Mouse (Mus musculus): ENCODE measurements around the gene Morn1.
A peak's percentile ranks its signal among the peaks of the same experiment; 100 is the strongest.

The Morn1 gene

DNA sequence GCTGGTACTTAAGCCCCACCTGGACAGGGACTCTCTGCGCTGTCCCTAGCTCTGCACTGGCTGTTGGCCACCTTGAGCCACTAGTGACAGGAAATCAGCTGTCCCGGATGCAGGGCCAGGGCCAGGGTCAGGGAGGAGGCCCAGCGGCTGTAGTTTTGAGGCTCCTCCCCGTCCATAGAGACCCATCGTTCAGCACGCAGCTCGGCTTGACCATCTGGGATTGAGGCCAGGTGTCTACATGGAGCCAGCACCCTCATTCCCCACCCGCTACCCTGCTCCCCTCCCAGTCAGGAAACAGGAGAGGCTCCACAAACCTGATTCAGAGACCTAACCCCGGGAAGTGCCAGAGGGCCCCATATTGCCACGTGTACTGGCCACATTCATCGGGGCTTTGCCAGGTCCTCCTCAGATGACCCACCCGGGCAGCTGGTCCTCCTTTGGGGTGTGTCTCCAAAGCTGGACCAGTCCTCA lies 54.5 kb downstream of the Morn1 start:
- DNase-seq = no peak

- no peak for DNase-seq
These were observed 56.5 kb downstream of the Morn1 start for GRCm38 (mm10) chr4:155142836-155143235.

DNA sequence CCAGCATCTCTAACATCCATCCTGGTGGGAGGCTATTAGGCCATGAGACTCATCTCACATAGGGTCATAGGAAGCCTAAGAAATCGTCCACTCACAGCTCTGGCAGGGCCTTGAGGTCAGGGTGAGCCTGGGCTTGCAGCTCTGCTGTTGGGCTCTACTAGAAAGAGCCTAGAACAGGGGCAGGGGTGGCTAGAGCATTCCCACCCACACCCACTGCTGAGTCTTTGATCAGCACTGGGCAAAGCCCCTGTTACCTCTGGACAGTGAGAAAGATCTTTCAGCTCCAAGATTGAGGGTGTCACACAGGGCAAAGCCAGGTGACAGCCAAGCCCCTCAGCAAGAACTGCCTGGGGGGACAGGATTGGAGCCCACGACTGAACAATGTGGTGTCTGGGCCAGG lies 57.0 kb downstream of the Morn1 start:
- DNase-seq = no peak

GRCm38 (mm10) chr4:155143871-155144502 lies 57.6 kb downstream of the Morn1 start:
- DNase-seq = no peak

DNA sequence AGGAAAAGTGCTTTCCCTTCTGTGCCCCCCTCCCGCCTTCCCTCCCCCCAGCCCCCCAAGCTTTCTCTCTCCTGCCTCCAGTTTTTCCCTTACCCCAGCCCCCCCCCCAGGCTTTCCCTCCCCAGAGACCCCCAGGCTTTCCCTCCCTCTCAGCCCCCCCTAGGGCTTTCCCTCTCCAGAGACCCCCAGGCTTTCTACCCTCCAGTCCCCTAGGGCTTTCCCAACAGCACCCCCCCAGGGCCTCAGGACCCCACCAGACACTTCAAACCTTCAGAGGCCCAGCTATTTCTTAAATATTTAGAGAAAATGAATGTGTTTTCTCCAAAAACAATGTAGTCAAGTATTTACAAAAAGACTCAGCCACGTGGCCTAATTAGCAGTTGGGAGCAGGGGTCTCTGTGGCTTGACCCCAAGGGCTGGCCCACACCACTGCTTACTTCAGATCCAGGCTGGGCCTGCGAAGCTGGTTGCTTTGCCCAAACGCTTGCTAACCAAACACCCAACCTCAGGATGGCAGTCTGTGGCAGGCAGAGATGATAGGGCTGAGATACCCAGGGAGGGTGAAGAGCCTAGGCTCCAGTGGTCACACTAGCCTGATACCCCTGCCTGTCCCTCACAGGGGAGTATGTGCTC lies 58.3 kb downstream of the Morn1 start:
- DNase-seq = no peak

DNA sequence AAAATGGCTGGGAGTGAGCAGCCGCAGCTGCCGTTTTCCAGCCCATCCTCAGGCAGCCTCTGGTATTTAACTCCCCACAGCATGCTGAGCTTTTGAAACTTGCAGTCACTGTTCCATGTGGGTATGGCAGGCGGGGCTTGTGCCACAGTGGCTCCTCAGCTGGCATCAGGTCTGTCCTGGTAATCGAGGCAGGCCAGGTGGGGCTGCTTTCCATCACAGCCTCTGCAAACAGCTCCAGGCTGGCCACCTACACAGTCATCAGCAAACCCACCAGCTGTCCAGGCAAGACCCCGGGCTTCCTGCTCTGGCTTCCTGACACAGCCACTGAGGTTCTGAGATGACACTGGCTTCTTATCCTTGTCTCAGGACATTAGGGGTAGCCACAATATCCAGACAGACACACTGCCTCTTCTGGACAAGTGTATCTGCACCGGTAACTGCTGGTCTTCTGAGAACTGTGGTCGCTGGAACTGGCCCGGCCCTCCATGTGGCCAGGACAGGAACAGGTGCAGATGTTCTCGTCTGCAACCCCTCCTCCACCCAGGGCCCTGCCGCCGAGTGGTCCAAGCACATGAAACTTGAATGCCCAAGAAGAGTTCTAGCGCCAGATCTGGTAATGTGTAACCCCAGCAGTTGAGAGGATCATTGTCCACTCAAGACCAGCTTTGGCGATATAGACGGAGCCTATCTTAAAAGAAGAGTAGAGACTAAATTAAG lies 59.9 kb downstream of the Morn1 start:
- no peak for DNase-seq

GRCm38 (mm10) chr4:155148453-155148852 lies 62.1 kb downstream of the Morn1 start:
- DNase-seq = no peak

- no peak for DNase-seq
These were observed 62.7 kb downstream of the Morn1 start for GRCm38 (mm10) chr4:155148910-155149698.

- no peak for DNase-seq
These were observed 63.5 kb downstream of the Morn1 start for GRCm38 (mm10) chr4:155149941-155150275.

DNA sequence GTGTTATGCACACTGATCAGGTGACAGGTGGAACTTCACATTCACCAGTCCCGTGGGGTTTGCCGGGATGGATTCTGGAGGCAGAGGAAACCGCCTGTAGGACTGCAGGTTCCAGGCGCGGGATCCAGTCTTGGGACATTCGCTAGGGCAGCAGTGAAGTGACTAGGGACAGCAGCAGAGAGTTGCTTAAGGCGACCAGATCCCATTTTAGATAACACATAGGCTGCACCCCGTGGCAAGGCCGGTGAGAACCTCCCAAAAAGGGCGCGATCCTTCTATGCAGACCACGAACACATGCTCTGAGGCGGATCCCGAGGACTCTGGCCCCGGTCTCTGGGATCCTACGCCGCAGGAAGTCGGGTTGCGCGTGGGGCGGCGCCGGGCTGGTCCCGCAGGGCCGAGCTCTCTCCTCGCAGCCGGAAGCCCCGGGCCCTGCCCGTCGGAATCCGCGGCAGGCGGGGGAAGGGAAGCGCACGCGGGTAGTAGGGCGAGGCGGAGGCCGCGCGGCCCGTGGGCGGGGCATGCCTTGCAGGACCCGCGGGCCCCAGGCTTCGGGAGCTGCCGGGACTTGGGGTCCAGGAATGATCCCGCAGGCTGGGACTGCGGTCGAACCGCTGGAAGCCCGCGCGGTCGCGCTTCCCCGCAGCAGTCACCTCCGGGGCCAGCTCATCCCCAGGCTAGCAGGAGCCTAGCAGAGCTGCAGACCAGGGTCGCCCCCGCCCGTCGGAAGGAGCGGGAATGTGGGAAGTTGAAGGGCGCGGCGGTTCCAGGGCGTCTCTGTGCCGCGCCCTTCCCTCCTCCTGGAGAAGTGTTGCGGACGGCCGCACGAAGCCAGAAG lies 64.1 kb downstream of the Morn1 start:
- DNase-seq = peak; percentile 90

DNA sequence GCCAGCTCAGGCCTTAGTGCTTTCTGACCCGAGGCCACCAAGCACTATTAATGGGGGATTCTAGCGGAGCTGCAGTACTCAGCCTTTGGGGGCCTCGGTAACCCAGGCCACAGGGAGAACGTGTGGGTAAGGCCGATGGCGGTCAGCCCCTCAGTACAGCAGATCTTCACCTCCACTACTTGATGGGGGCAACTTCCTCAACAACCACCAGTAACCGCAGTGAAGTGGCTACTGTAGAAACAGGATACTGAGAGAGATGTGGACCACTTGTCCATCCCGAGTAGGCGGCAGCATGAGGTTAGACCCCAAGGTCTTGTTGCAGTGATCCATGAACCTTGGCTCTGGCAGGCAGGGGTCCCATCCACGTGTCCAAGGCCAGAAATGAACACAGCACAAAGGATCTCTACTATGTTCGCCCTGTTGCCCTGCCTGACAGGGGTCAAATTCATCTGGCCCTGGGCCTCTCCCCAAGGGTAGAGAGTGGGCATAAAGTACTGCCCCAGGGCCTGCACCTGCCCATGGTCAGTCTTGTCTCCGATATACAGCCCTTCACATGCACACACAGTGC lies 64.9 kb downstream of the Morn1 start:
- DNase-seq = no peak

DNA sequence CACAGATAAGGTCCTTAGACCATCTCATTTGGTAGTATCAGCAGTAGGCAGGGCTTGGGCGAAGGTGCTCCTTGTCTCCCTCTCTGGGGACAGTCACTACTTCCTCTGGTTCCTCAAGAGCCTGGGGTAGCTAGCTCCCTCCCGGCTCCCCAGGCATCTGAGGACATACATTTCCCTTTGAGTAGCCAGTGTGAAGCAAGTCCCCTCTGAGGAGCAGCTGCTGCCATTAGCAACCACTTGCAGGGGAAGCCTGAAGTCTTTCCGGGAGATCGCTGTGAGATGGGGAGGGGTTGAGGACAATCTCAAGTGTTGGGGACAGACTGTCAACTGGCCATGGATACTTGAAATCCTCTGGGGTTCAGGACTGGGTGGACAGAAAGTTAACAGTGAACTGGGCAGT lies 65.5 kb downstream of the Morn1 start:
- DNase-seq = no peak

GRCm38 (mm10) chr4:155152476-155152875 lies 66.1 kb downstream of the Morn1 start:
- no peak for DNase-seq

GRCm38 (mm10) chr4:155153389-155154072 lies 67.2 kb downstream of the Morn1 start:
- DNase-seq = no peak

GRCm38 (mm10) chr4:155154986-155155385 lies 68.6 kb downstream of the Morn1 start:
- DNase-seq = no peak

DNA sequence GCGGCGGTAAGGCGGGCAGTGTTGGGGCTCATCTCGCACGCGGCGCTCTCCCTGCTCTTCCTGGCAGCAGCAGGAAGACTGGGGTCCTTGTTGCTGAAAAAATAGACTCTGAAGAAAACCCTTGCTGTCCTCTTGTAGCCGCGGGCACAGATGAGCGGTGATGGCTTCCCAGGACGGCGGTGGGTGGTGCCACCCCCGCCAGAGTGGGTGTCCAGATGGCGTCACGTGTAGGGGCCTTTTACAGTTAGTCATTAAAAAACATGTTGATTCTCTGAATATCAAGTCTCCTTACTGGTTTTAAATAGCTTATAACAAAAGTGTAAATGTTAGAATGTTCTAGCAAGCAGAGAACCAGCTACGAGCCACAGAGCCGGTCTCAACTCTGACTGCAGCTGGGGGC lies 70.4 kb downstream of the Morn1 start:
- no peak for DNase-seq

DNA sequence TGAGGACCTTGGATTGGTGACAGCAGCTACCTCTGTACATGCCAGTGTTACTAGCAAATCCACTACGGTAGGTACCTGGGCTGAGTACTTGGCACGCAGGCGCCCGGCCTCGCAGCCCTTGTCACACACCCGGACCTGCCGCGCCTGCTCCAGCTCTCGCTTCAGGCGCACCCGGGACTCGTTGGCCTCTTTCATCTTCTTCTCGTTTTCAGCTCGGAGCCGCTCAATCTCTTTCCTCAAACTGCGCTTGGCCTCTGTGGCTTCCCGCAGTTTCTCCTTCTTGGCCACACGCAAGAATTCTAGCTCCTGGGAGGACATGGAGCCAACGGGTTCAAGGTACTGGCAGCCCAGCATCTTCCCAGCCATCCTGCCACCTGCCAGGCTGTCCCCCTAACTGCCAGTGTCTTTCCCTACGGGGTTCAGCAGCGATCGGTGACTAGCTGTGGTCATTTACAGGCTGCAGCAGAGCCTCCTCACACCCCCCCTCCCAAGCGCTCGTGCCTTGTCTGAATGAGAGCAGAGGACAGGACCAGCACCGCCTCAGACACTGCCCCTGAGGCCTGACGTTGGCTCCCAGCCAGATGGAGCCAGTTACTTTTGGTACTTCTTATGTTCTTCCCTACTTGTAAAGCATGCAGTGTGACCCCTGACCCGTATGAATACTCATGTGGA lies 71.6 kb downstream of the Morn1 start:
- DNase-seq = no peak

GRCm38 (mm10) chr4:155158543-155158917 lies 72.2 kb downstream of the Morn1 start:
- DNase-seq = no peak

GRCm38 (mm10) chr4:155162433-155163319 lies 76.3 kb downstream of the Morn1 start:
- peak; percentile 71 for DNase-seq

DNA sequence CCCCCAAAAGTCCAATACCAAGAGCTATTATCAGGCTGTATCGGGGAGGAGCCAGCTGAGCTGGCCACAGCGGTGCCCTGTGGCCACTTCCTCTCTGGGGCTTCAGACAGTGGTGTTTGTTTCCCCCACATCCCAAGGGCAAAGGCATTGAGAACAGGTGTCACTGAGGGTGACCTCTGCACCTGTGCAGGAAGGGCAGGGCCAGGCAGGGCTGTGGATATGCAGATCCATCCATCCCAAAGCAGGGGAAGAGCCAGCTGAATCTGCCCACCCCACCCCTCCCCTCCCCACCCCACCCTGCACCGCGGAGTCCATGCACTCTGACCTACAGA lies 76.9 kb downstream of the Morn1 start:
- DNase-seq = no peak
